8 mouse cellular contexts compared by ENCODE assay signal in the genomic region with DNA sequence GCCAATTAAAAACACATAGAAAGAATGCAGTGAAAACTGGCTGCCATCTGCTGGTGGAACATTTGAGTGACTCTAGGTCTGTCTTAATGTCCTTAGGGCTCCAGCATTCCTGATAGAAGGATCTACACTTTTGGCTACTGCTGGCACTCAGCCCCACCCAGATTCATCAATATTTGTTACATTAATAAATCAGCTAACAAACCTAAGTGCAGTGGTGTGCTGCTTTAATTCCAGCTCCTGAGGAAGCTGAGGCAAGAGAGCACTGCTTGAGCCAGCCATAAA. TPM values are rescaled to one million over a fixed set of nuclear protein-coding genes. Genes with fewer than 3 reads are reported as not detected.
DNase-seq lines count a peak whose midpoint lies in the region; ATAC-seq lines count a peak whose summit lies in the region.

No protein-coding gene starts in this region.

- no peak for DNase-seq in cerebellum, adult 11-12 months
- peak; percentile 35 to 41 for DNase-seq in adrenal gland, adult 18-20 months (ENCODE audit: low spot score in 2 of 2)
- DNase-seq in layer of hippocampus, adult 8-10 months (ENCODE audit: low spot score in 2 of 2) = peak; percentile 21 to 62
- peak; percentile 62 to 76 for DNase-seq in lung, adult 18-20 months
- DNase-seq in retina, embryonic 14.5 days (ENCODE audit: low spot score) = peak; percentile 64

- H3K4me3 ChIP-seq in forebrain, embryonic 12.5 days (replicated peaks) = no peak overlapping the region
- H3K4me3 ChIP-seq in hindbrain, embryonic 12.5 days = no peak overlapping the region

- no peaks in the 10 kb centered on the region for H3K9me3 ChIP-seq in forebrain, embryonic 12.5 days
- H3K9me3 ChIP-seq in hindbrain, embryonic 12.5 days (replicated peaks) = no peaks in the 10 kb centered on the region

- peak overlapping the region; percentile 27; the same call in 1 of the 2 replicates for H3K27ac ChIP-seq in forebrain, embryonic 12.5 days
- 0 out of 2 replicates have a peak overlapping the region, but pooled peaks have one; percentile 67 for H3K27ac ChIP-seq in hindbrain, embryonic 12.5 days

- H3K36me3 ChIP-seq in forebrain, embryonic 12.5 days (replicated peaks) = no peaks in the 10 kb centered on the region
- no peaks in the 10 kb centered on the region for H3K36me3 ChIP-seq in hindbrain, embryonic 12.5 days

- H3K4me2 ChIP-seq in forebrain, embryonic 12.5 days = no peak overlapping the region; the same call in 1 of the 2 replicates
- no peak overlapping the region for H3K4me2 ChIP-seq in hindbrain, embryonic 12.5 days (replicated peaks)

- H3K9ac ChIP-seq in forebrain, embryonic 12.5 days = 0 out of 2 replicates have a peak overlapping the region, but pooled peaks have one; percentile 38
- no peak overlapping the region for H3K9ac ChIP-seq in hindbrain, embryonic 12.5 days

- H3K4me1 ChIP-seq in forebrain, embryonic 12.5 days = peaks cover 22% of the 10 kb centered on the region
- peaks cover 6% of the 10 kb centered on the region; the same call in 1 of the 2 replicates for H3K4me1 ChIP-seq in hindbrain, embryonic 12.5 days

- H3K27me3 ChIP-seq in forebrain, embryonic 12.5 days = no peaks in the 10 kb centered on the region
- no peaks in the 10 kb centered on the region for H3K27me3 ChIP-seq in hindbrain, embryonic 12.5 days

- ATAC-seq in cerebellum, adult (ENCODE audit: insufficient number of reproducible peaks, low FRiP score, low TSS enrichment) = 0 out of 2 replicates have a peak, but pooled peaks have one; percentile 49
- peak; percentile 76 for ATAC-seq in forebrain, embryonic 12.5 days (ENCODE audit: low FRiP score)
- ATAC-seq in hindbrain, embryonic 12.5 days (ENCODE audit: low FRiP score) = peak; percentile 83

RNA-seq across cellular contexts. Expression of a gene that starts 32.7 kb away (rescaled TPM):
- total RNA-seq in adrenal gland, adult 18-20 months (2021) = 100 to 1,000 TPM; 516 to 719 TPM
- polyA plus RNA-seq in forebrain, embryonic 12.5 days (2016; fragmentation: Nextera tagmentation; extraction: Ambion mirVana) = 42.5 and 44.7 TPM in 2 replicates
- 61.0 and 67.3 TPM in 2 replicates for polyA plus RNA-seq in hindbrain, embryonic 12.5 days (2016; fragmentation: Nextera tagmentation; extraction: Ambion mirVana)
- total RNA-seq in layer of hippocampus, adult 8-10 months (2022) = 10 to 100 TPM; 32.9 to 37.0 (median 33.7) TPM

RNA-seq across cellular contexts. Expression of a gene that starts 49.4 kb away (rescaled TPM):
- total RNA-seq in adrenal gland, adult 18-20 months (2021) = 10 to 100 TPM; 13.6 to 60.3 TPM
- 0.37 and 2.7 TPM in 2 replicates for polyA plus RNA-seq in forebrain, embryonic 12.5 days (2016; fragmentation: Nextera tagmentation; extraction: Ambion mirVana)
- 10.8 and 52.8 TPM in 2 replicates for polyA plus RNA-seq in hindbrain, embryonic 12.5 days (2016; fragmentation: Nextera tagmentation; extraction: Ambion mirVana)
- 1 to 10 TPM in 1 of 4 experiments, under 1 TPM in 3; 0.57 to 3.9 (median 0.89) TPM for total RNA-seq in layer of hippocampus, adult 8-10 months (2022)

Comparison
In these comparisons a context has a peak if more than half of its experiments do, and no peak if none do; other contexts are left out.
1. RNA of a gene that starts 32.7 kb away (total RNA-seq): 516 to 719 TPM in adrenal gland, adult 18-20 months; 32.9 to 37.0 TPM in layer of hippocampus, adult 8-10 months; every median in the first group is over 10 times any median in the second.
2. Peak in every context shown above with its lines, with median percentiles within 50 percentile points of each other: ATAC-seq.